Mouse (Mus musculus) Muller cell, postnatal 12 days (primary cell): ENCODE results near the gene Cks1b.
A peak's percentile ranks its signal among the peaks of the same experiment; 100 is the strongest.
"Not testable (repeated sequence)": the region's sequence is repeated elsewhere in the genome, so short reads cannot be mapped to it uniquely, and the experiment has no call there.

Experiments
- DNase-seq: peaks from one replicate; pipeline ENCODE4 v3.0.0-alpha.2; 2015; ENCODE audit errors: inconsistent ontology term

The Cks1b gene

GRCm38 (mm10) chr3:89418170-89418860 lies at the start of gene Cks1b, which contains the start of gene Shc1:
Gene Cks1b, minus strand, starts transcription at chr3:89418383.
Gene Shc1, plus strand, starts transcription at chr3:89418443.
- DNase-seq, result peak; percentile 98

GRCm38 (mm10) chr3:89458965-89459807 lies 41.0 kb upstream of the Cks1b start:
- peak; percentile 91 for DNase-seq

- no peak for DNase-seq
These were observed 40.3 kb upstream of the Cks1b start for GRCm38 (mm10) chr3:89458372-89458964.

- DNase-seq, result peak; percentile 61
These were observed 38.8 kb upstream of the Cks1b start for GRCm38 (mm10) chr3:89456726-89457665.

GRCm38 (mm10) chr3:89455786-89456285 lies 37.7 kb upstream of the Cks1b start:
- no peak for DNase-seq

GRCm38 (mm10) chr3:89454401-89455177 lies 36.4 kb upstream of the Cks1b start, which contains the start of gene Pmvk:
Gene Pmvk, plus strand, starts transcription at chr3:89454541.
- no peak for DNase-seq

- DNase-seq, result no peak
These were observed 33.7 kb upstream of the Cks1b start for GRCm38 (mm10) chr3:89451916-89452315.

GRCm38 (mm10) chr3:89449541-89449940 lies 31.4 kb upstream of the Cks1b start:
- peak; percentile 63 for DNase-seq

GRCm38 (mm10) chr3:89448720-89449537 lies 30.7 kb upstream of the Cks1b start:
- DNase-seq, result peak; percentile 61

- DNase-seq, result no peak
These were observed 22.5 kb upstream of the Cks1b start for GRCm38 (mm10) chr3:89440691-89441090.

- peak; percentile 75 for DNase-seq
These were observed 19.1 kb upstream of the Cks1b start for GRCm38 (mm10) chr3:89437269-89437668.

GRCm38 (mm10) chr3:89436176-89437113 lies 18.3 kb upstream of the Cks1b start, which contains the start of gene Pbxip1:
Gene Pbxip1, plus strand, starts transcription at chr3:89436706.
- DNase-seq, result peak; percentile 95

GRCm38 (mm10) chr3:89435041-89435440 lies 16.9 kb upstream of the Cks1b start:
- DNase-seq, result peak; percentile 79

GRCm38 (mm10) chr3:89434532-89434931 lies 16.3 kb upstream of the Cks1b start:
- no peak for DNase-seq

- DNase-seq, result no peak
These were observed 14.4 kb upstream of the Cks1b start for GRCm38 (mm10) chr3:89432606-89433005.

- peak; percentile 98 for DNase-seq
These were observed 12.3 kb upstream of the Cks1b start, which contains the start of gene Pygo2 for GRCm38 (mm10) chr3:89430171-89431159. Gene Pygo2, plus strand, starts transcription at chr3:89430214.

- not testable (repeated sequence) for DNase-seq
These were observed 10.8 kb upstream of the Cks1b start for GRCm38 (mm10) chr3:89429021-89429420.
